Mouse (Mus musculus): ENCODE results near the gene Gpa33.

Gene Gpa33

GRCm38 (mm10) chr1:166130224-166130860, at the start of gene Gpa33:
Gene Gpa33, plus strand, starts transcription at chr1:166130238.
- no peak for DNase-seq

GRCm38 (mm10) chr1:166088446-166089170, 41.4 kb upstream of the Gpa33 start:
- no peak for DNase-seq

GRCm38 (mm10) chr1:166089337-166089736, 40.7 kb upstream of the Gpa33 start:
- no peak for DNase-seq

GRCm38 (mm10) chr1:166089739-166090138, 40.3 kb upstream of the Gpa33 start:
- no peak for DNase-seq

GRCm38 (mm10) chr1:166090306-166090705, 39.7 kb upstream of the Gpa33 start:
- no peak for DNase-seq

- no peak for DNase-seq
These were observed 35.6 kb upstream of the Gpa33 start for GRCm38 (mm10) chr1:166094462-166094861.

GRCm38 (mm10) chr1:166098120-166098519, 31.9 kb upstream of the Gpa33 start:
- DNase-seq, result no peak

- DNase-seq, result no peak
These were observed 27.0 kb upstream of the Gpa33 start for GRCm38 (mm10) chr1:166102920-166103608.

GRCm38 (mm10) chr1:166104858-166105257, 25.2 kb upstream of the Gpa33 start:
- DNase-seq, result no peak

GRCm38 (mm10) chr1:166105464-166105863, 24.6 kb upstream of the Gpa33 start:
- no peak for DNase-seq

GRCm38 (mm10) chr1:166114986-166115385, 15.1 kb upstream of the Gpa33 start:
- DNase-seq, result no peak

GRCm38 (mm10) chr1:166115719-166116118, 14.3 kb upstream of the Gpa33 start:
- DNase-seq, result no peak

GRCm38 (mm10) chr1:166117866-166118639, 12.0 kb upstream of the Gpa33 start:
- no peak for DNase-seq

GRCm38 (mm10) chr1:166122114-166122513, 7.9 kb upstream of the Gpa33 start:
- DNase-seq, result no peak

GRCm38 (mm10) chr1:166123045-166123444, 7.0 kb upstream of the Gpa33 start:
- no peak for DNase-seq

GRCm38 (mm10) chr1:166123751-166124150, 6.3 kb upstream of the Gpa33 start:
- no peak for DNase-seq

GRCm38 (mm10) chr1:166124932-166125593, 5.0 kb upstream of the Gpa33 start:
- no peak for DNase-seq

GRCm38 (mm10) chr1:166126290-166126689, 3.7 kb upstream of the Gpa33 start:
- no peak for DNase-seq

GRCm38 (mm10) chr1:166126795-166127194, 3.2 kb upstream of the Gpa33 start:
- DNase-seq, result no peak

GRCm38 (mm10) chr1:166127719-166128118, 2.3 kb upstream of the Gpa33 start, which contains the start of gene Dusp27:
Gene Dusp27, minus strand, starts transcription at chr1:166127922.
- DNase-seq, result no peak

GRCm38 (mm10) chr1:166128551-166128950, 1.5 kb upstream of the Gpa33 start:
- DNase-seq, result no peak

GRCm38 (mm10) chr1:166132367-166132766, 2.3 kb downstream of the Gpa33 start:
- DNase-seq, result no peak
